Mouse (Mus musculus): ENCODE data around the gene Ophn1. TPM values are rescaled to one million over a fixed set of nuclear protein-coding genes. Genes with fewer than 3 reads are reported as not detected.

Gene Ophn1
- total and polyA plus RNA-seq, 3 experiments = 6.4 to 18.8 (median 17.2) TPM

Small RNA genes within 50 kb of the gene (microRNA-seq; reads per million reads assigned to microRNA genes)
- gene Gm27554 = 0 reads per million in 2 experiments

Other genes with a start within 250 kb of the Ophn1 start
- gene Yipf6, start 45.3 kb upstream of the Ophn1 start, total RNA-seq (2021) = 10 to 100 TPM; 50.7 to 53.2 TPM
- 5.9 and 10.4 TPM in 2 replicates for gene Yipf6, start 45.3 kb upstream of the Ophn1 start, polyA plus RNA-seq (2012; rRNA removed)
- 10 to 100 TPM; 35.7 to 42.7 TPM for gene Stard8, start 112.2 kb upstream of the Ophn1 start, total RNA-seq (2021)
- gene Stard8, start 112.2 kb upstream of the Ophn1 start, polyA plus RNA-seq (2012; rRNA removed) = 74.1 and 74.4 TPM in 2 replicates
- gene Efnb1, start 245.1 kb upstream of the Ophn1 start, total RNA-seq (2021) = 10 to 100 TPM; 51.0 to 52.1 TPM
- 56.6 and 60.9 TPM in 2 replicates for gene Efnb1, start 245.1 kb upstream of the Ophn1 start, polyA plus RNA-seq (2012; rRNA removed)

Data from adrenal gland, adult 2 months (tissue).